In genomic region chr4:88270408-88271067, GRCm38 (mm10) we compare ENCODE assay signal across 16 mouse cellular contexts.
A peak's percentile ranks its signal among the peaks of the same experiment; 100 is the strongest.
DNase-seq lines count a peak whose midpoint lies in the region; ATAC-seq lines count a peak whose summit lies in the region.
"Had no signal": no experiment of that assay in that cellular context is flagged by ENCODE, and none has a peak within 500 bp of the region (broad histone marks: within the 10 kb centered on the region; RNA-seq: fewer than 3 reads in every experiment).

No protein-coding gene starts in this region.

- no peaks in the 10 kb centered on the region for H3K27me3 ChIP-seq in midbrain, embryonic 10.5 days (ENCODE audit: low read depth, poor library complexity, severe bottlenecking)
- H3K27me3 ChIP-seq: embryonic facial prominence, embryonic 12.5 days; hindbrain, embryonic 12.5 days; liver, embryonic 13.5 days had no signal

- ATAC-seq in common myeloid progenitor, adult 5-6 weeks (replicated peaks; ENCODE audit: low read depth, poor library complexity, severe bottlenecking), result peak; percentile 73
- ATAC-seq: intestine, postnatal 0 days had no signal

- H3K4me1 ChIP-seq in midbrain, embryonic 10.5 days, result no peaks in the 10 kb centered on the region
- H3K4me1 ChIP-seq: hindbrain, embryonic 12.5 days had no signal

- peak; percentile 13 for DNase-seq in left cerebral cortex, postnatal 4 days
- no peak for DNase-seq in left cerebral cortex, postnatal 36 days (ENCODE audit: low spot score in 2 of 2)
- DNase-seq in cerebellum, adult 18-20 months, result peak; percentile 58 to 66
- DNase-seq in thymus, postnatal 25 days, result peak; percentile 30
- no peak for DNase-seq in urinary bladder, postnatal 10 days (ENCODE audit: low spot score)
- no peak for DNase-seq in midbrain, embryonic 10.5 days (ENCODE audit: low spot score)
- DNase-seq in lung, postnatal 10 days, result no peak
- DNase-seq: adrenal gland, postnatal 25 days; B cell, adult 2 months; gastrocnemius, postnatal 25 days; kidney, postnatal 14 days; liver, embryonic 13.5 days had no signal

- no peaks in the 10 kb centered on the region for H3K9me3 ChIP-seq in midbrain, embryonic 10.5 days (replicated peaks)
- H3K9me3 ChIP-seq: embryonic facial prominence, embryonic 12.5 days; hindbrain, embryonic 12.5 days; liver, embryonic 13.5 days had no signal

- WGBS in midbrain, embryonic 10.5 days, result 90% methylated on average over 7 of the region's 7 CpGs

- intact Hi-C loops in left cerebral cortex, postnatal 4 days (cut with DNase I), result no loop called here
- intact Hi-C loops in left cerebral cortex, postnatal 36 days (cut with DNase I), result no loop called here

- H3K4me3 ChIP-seq in midbrain, embryonic 10.5 days, result no peak overlapping the region
- H3K4me3 ChIP-seq: embryonic facial prominence, embryonic 12.5 days; hindbrain, embryonic 12.5 days; liver, embryonic 13.5 days had no signal

- H3K36me3 ChIP-seq in midbrain, embryonic 10.5 days, result no peaks in the 10 kb centered on the region
- H3K36me3 ChIP-seq: embryonic facial prominence, embryonic 12.5 days; hindbrain, embryonic 12.5 days; liver, embryonic 13.5 days had no signal

- no peak overlapping the region for H3K27ac ChIP-seq in midbrain, embryonic 10.5 days (replicated peaks)
- H3K27ac ChIP-seq: embryonic facial prominence, embryonic 12.5 days; hindbrain, embryonic 12.5 days; liver, embryonic 13.5 days had no signal

Comparison
In these comparisons a context has a peak if more than half of its experiments do, and no peak if none do; other contexts are left out.
1. DNase-seq: peak in left cerebral cortex, postnatal 4 days (single experiment), cerebellum, adult 18-20 months (2 of 2) and thymus, postnatal 25 days (single experiment); none in left cerebral cortex, postnatal 36 days (0 of 2), urinary bladder, postnatal 10 days (single experiment), midbrain, embryonic 10.5 days (single experiment) and lung, postnatal 10 days (single experiment).